22 mouse cellular contexts compared by ENCODE assay signal in genomic region chr4:15205796-15206195, GRCm38 (mm10).
A peak's percentile ranks its signal among the peaks of the same experiment; 100 is the strongest.
DNase-seq lines count a peak whose midpoint lies in the region; ATAC-seq and TF ChIP-seq lines count a peak whose summit lies in the region.
"Had no signal": no experiment of that assay in that cellular context is flagged by ENCODE, and none has a peak within 500 bp of the region (broad histone marks: within the 10 kb centered on the region; RNA-seq: fewer than 3 reads in every experiment).

No protein-coding gene starts in this region.

- no peak for TF ChIP-seq RAD21 in MEL (IDR thresholded peaks at IDR 0.05; ENCODE audit: low read depth, low read length)

- no peak for ATAC-seq in embryonic facial prominence, embryonic 13.5 days (ENCODE audit: insufficient number of reproducible peaks, insufficient read depth, low FRiP score, low TSS enrichment, low read depth)
- no peak for ATAC-seq in liver, embryonic 11.5 days (replicated peaks; ENCODE audit: low FRiP score)
- no peak for ATAC-seq in forebrain, postnatal 0 days
- ATAC-seq: CD4-positive, CD25-positive, alpha-beta regulatory T cell, adult 4 months; forebrain, embryonic 15.5 days; hindbrain, postnatal 0 days had no signal

- no peak for TF ChIP-seq EP300 in MEL (IDR thresholded peaks at IDR 0.05; ENCODE audit: low read depth in 1 of 2, low read length in 2 of 2)

- no peak overlapping the region for H3K9ac ChIP-seq in embryonic facial prominence, embryonic 13.5 days
- no peak overlapping the region for H3K9ac ChIP-seq in liver, adult 2 months (ENCODE audit: low read depth, low read length)
- H3K9ac ChIP-seq in liver, embryonic 11.5 days (ENCODE audit: low read depth, low read length) = no peak overlapping the region
- no peak overlapping the region for H3K9ac ChIP-seq in MEL (ENCODE audit: control insufficient read depth, low read depth, low read length, poor library complexity, severe bottlenecking)
- no peak overlapping the region for H3K9ac ChIP-seq in forebrain, postnatal 0 days
- H3K9ac ChIP-seq: embryonic facial prominence, embryonic 15.5 days; forebrain, embryonic 15.5 days; heart, embryonic 13.5 days; hindbrain, embryonic 13.5 days had no signal

- no peak for DNase-seq in embryonic facial prominence, embryonic 10.5 days (ENCODE audit: low spot score)
- peak; percentile 16 to 58 for DNase-seq in heart, adult 9 months (ENCODE audit: low spot score in 2 of 2)
- DNase-seq in heart, postnatal 4 days = no peak
- DNase-seq in liver, adult 2 months (ENCODE audit: extremely low read depth, low read depth, low spot score) = peak; percentile 14
- DNase-seq in liver, embryonic 11.5 days (ENCODE audit: low spot score) = no peak
- peak; percentile 39 for DNase-seq in MEL (ENCODE audit: low read depth, low spot score)
- no peak for DNase-seq in forebrain, postnatal 0 days
- DNase-seq: adrenal gland, postnatal 10 days; B cell, adult 2 months; cerebellum, adult 11-12 months; cerebellum, adult 9-10 months; cerebellum, postnatal 25 days; gastrocnemius, postnatal 14 days; kidney, adult 11 months had no signal

- H3K4me2 ChIP-seq in embryonic facial prominence, embryonic 13.5 days = no peak overlapping the region
- no peak overlapping the region for H3K4me2 ChIP-seq in liver, embryonic 11.5 days
- H3K4me2 ChIP-seq in forebrain, postnatal 0 days (ENCODE audit: low read depth) = no peak overlapping the region
- H3K4me2 ChIP-seq: embryonic facial prominence, embryonic 15.5 days; forebrain, embryonic 15.5 days; heart, embryonic 13.5 days; hindbrain, embryonic 13.5 days had no signal

- H3K4me3 ChIP-seq in embryonic facial prominence, embryonic 13.5 days = no peak overlapping the region
- H3K4me3 ChIP-seq in embryonic facial prominence, embryonic 10.5 days = no peak overlapping the region
- no peak overlapping the region for H3K4me3 ChIP-seq in liver, adult 2 months (ENCODE audit: insufficient read depth, low read depth, low read length)
- no peak overlapping the region for H3K4me3 ChIP-seq in liver, embryonic 11.5 days (ENCODE audit: low read depth, low read length)
- no peak overlapping the region for H3K4me3 ChIP-seq in MEL (ENCODE audit: control insufficient read depth in 1 of 2, insufficient read depth in 1 of 2, low read depth in 2 of 2, low read length in 2 of 2)
- no peak overlapping the region for H3K4me3 ChIP-seq in forebrain, postnatal 0 days (ENCODE audit: low read depth, low read length)
- H3K4me3 ChIP-seq: embryonic facial prominence, embryonic 15.5 days; forebrain, embryonic 15.5 days; heart, embryonic 13.5 days; hindbrain, embryonic 13.5 days had no signal

- no peak for TF ChIP-seq CTCF in liver, adult 2 months (IDR thresholded peaks at IDR 0.05; ENCODE audit: low read depth, low read length)
- TF ChIP-seq CTCF in MEL (IDR thresholded peaks at IDR 0.05 in 2 of 3, conservative IDR thresholded peaks at IDR 0.05 in 1 of 3; ENCODE audit: control insufficient read depth in 1 of 3, insufficient read depth in 1 of 3, low read depth in 2 of 3, low read length in 3 of 3, poor library complexity in 1 of 3, severe bottlenecking in 1 of 3) = no peak
- no peak for TF ChIP-seq CTCF in forebrain, postnatal 0 days (IDR thresholded peaks at IDR 0.05; ENCODE audit: low read depth)

- H3K27ac ChIP-seq in embryonic facial prominence, embryonic 13.5 days = peak overlapping the region; percentile 2; the same call in 1 of the 2 replicates
- H3K27ac ChIP-seq in embryonic facial prominence, embryonic 10.5 days (replicated peaks) = no peak overlapping the region
- no peak overlapping the region for H3K27ac ChIP-seq in liver, adult 2 months (replicated peaks; ENCODE audit: insufficient read depth, low read depth, low read length)
- H3K27ac ChIP-seq in liver, embryonic 11.5 days (ENCODE audit: low read depth, low read length) = no peak overlapping the region
- no peak overlapping the region for H3K27ac ChIP-seq in MEL (ENCODE audit: control insufficient read depth, low read depth, low read length)
- H3K27ac ChIP-seq in forebrain, postnatal 0 days (ENCODE audit: low read depth, low read length) = no peak overlapping the region
- H3K27ac ChIP-seq: embryonic facial prominence, embryonic 15.5 days; forebrain, embryonic 15.5 days; heart, embryonic 13.5 days; hindbrain, embryonic 13.5 days; hindbrain, postnatal 0 days had no signal

- no peaks in the 10 kb centered on the region for H3K79me2 ChIP-seq in liver, adult 2 months (ENCODE audit: control insufficient read depth, insufficient read depth, low read length)
- no peaks in the 10 kb centered on the region for H3K79me2 ChIP-seq in MEL (ENCODE audit: control insufficient read depth, insufficient read depth, low read length, poor library complexity)

- H3K27me3 ChIP-seq in embryonic facial prominence, embryonic 13.5 days = no peaks in the 10 kb centered on the region
- H3K27me3 ChIP-seq in embryonic facial prominence, embryonic 10.5 days (replicated peaks; ENCODE audit: low read depth, poor library complexity, severe bottlenecking) = no peaks in the 10 kb centered on the region
- no peaks in the 10 kb centered on the region for H3K27me3 ChIP-seq in liver, adult 2 months (ENCODE audit: control insufficient read depth, insufficient read depth, low read length)
- H3K27me3 ChIP-seq in liver, embryonic 11.5 days (replicated peaks; ENCODE audit: control insufficient read depth, insufficient read depth, low read length) = no peaks in the 10 kb centered on the region
- H3K27me3 ChIP-seq in MEL (ENCODE audit: control insufficient read depth in 1 of 2, insufficient read depth in 2 of 2, low read length in 2 of 2) = no peaks in the 10 kb centered on the region
- H3K27me3 ChIP-seq in forebrain, postnatal 0 days (ENCODE audit: insufficient read depth, low read length) = no peaks in the 10 kb centered on the region
- H3K27me3 ChIP-seq: embryonic facial prominence, embryonic 15.5 days; forebrain, embryonic 15.5 days; heart, embryonic 13.5 days; hindbrain, embryonic 13.5 days had no signal

- TF ChIP-seq POLR2A in liver, adult 2 months (IDR thresholded peaks at IDR 0.05; ENCODE audit: extremely low read depth, insufficient read depth, low read length) = no peak
- TF ChIP-seq POLR2A in MEL (IDR thresholded peaks at IDR 0.05; ENCODE audit: control insufficient read depth in 1 of 2, insufficient read depth in 1 of 2, low read depth in 1 of 2, low read length in 2 of 2, poor library complexity in 1 of 2) = no peak

- 63% methylated on average over 2 of the region's 2 CpGs for WGBS in embryonic facial prominence, embryonic 13.5 days
- WGBS in embryonic facial prominence, embryonic 10.5 days = 80% methylated on average over 2 of the region's 2 CpGs
- 90% methylated on average over 2 of the region's 2 CpGs for whole genome bisulfite sequencing in liver, adult 2 months
- WGBS in liver, embryonic 11.5 days = 69% methylated on average over 2 of the region's 2 CpGs
- 92% methylated on average over 2 of the region's 2 CpGs for WGBS in forebrain, postnatal 0 days

- H3K9me3 ChIP-seq in embryonic facial prominence, embryonic 13.5 days = no peaks in the 10 kb centered on the region
- H3K9me3 ChIP-seq in embryonic facial prominence, embryonic 10.5 days = no peaks in the 10 kb centered on the region
- no peaks in the 10 kb centered on the region for H3K9me3 ChIP-seq in liver, embryonic 11.5 days (ENCODE audit: control insufficient read depth, low read length)
- no peaks in the 10 kb centered on the region for H3K9me3 ChIP-seq in MEL (replicated peaks; ENCODE audit: insufficient read depth, low read length)
- no peaks in the 10 kb centered on the region for H3K9me3 ChIP-seq in forebrain, postnatal 0 days (ENCODE audit: low read length)
- H3K9me3 ChIP-seq: embryonic facial prominence, embryonic 15.5 days; forebrain, embryonic 15.5 days; G1E; heart, embryonic 13.5 days; hindbrain, embryonic 13.5 days had no signal

- H3K36me3 ChIP-seq in embryonic facial prominence, embryonic 13.5 days = no peaks in the 10 kb centered on the region
- H3K36me3 ChIP-seq in embryonic facial prominence, embryonic 10.5 days (replicated peaks) = no peaks in the 10 kb centered on the region
- no peaks in the 10 kb centered on the region for H3K36me3 ChIP-seq in liver, adult 2 months (ENCODE audit: control insufficient read depth, insufficient read depth, low read length)
- no peaks in the 10 kb centered on the region for H3K36me3 ChIP-seq in liver, embryonic 11.5 days (ENCODE audit: control insufficient read depth, insufficient read depth, low read length)
- peaks cover 0 to 2% of the 10 kb centered on the region in 2 experiments; a peak in 2 of 4 replicates for H3K36me3 ChIP-seq in MEL (ENCODE audit: control insufficient read depth in 1 of 2, insufficient read depth in 2 of 2, low read length in 2 of 2)
- H3K36me3 ChIP-seq in forebrain, postnatal 0 days (ENCODE audit: insufficient read depth) = no peaks in the 10 kb centered on the region
- H3K36me3 ChIP-seq: embryonic facial prominence, embryonic 15.5 days; forebrain, embryonic 15.5 days; G1E; heart, embryonic 13.5 days; hindbrain, embryonic 13.5 days had no signal

- 0 out of 2 replicates have a peak, but pooled peaks cover 5% of the 10 kb centered on the region for H3K4me1 ChIP-seq in embryonic facial prominence, embryonic 13.5 days
- H3K4me1 ChIP-seq in embryonic facial prominence, embryonic 10.5 days = 0 out of 2 replicates have a peak, but pooled peaks cover 3% of the 10 kb centered on the region
- H3K4me1 ChIP-seq in liver, adult 2 months (ENCODE audit: control insufficient read depth, insufficient read depth, low read length) = no peaks in the 10 kb centered on the region
- no peaks in the 10 kb centered on the region for H3K4me1 ChIP-seq in liver, embryonic 11.5 days (replicated peaks; ENCODE audit: control insufficient read depth, insufficient read depth, low read length)
- peaks cover 0 to 4% of the 10 kb centered on the region in 2 experiments; a peak in 2 of 4 replicates for H3K4me1 ChIP-seq in MEL (ENCODE audit: control insufficient read depth in 1 of 2, insufficient read depth in 2 of 2, low read length in 2 of 2)
- no peaks in the 10 kb centered on the region for H3K4me1 ChIP-seq in forebrain, postnatal 0 days (ENCODE audit: insufficient read depth)
- H3K4me1 ChIP-seq: embryonic facial prominence, embryonic 15.5 days; forebrain, embryonic 15.5 days; heart, embryonic 13.5 days; hindbrain, embryonic 13.5 days had no signal

TF ChIP-seq in MEL, 35 proteins besides CTCF, POLR2A, EP300 and RAD21:
- TF ChIP-seq GATA1 (IDR thresholded peaks at IDR 0.05; ENCODE audit: low read depth, low read length) (0 out of 2 replicates have a peak, but pooled peaks have one; percentile 17), MYC (IDR thresholded peaks at IDR 0.05; ENCODE audit: low read depth, low read length) (peak; percentile 70; the same call in 1 of the 2 replicates), ZNF384 (IDR thresholded peaks at IDR 0.05; ENCODE audit: low read depth, low read length) (no peak)

Comparison
In these comparisons a context has a peak if more than half of its experiments do, and no peak if none do; other contexts are left out.
1. DNase-seq: peak in heart, adult 9 months (2 of 2), liver, adult 2 months (single experiment) and MEL (single experiment); none in embryonic facial prominence, embryonic 10.5 days (single experiment), heart, postnatal 4 days (single experiment), liver, embryonic 11.5 days (single experiment) and forebrain, postnatal 0 days (single experiment).